Mouse (Mus musculus) frontal cortex, adult (tissue): Measurements from ENCODE around the gene Aldh18a1.

Experiments used
- ATAC-seq: cut with Nextera tagmentation; 2 replicates; pipeline ENCODE4 v1.9.2; 2017; ENCODE audit warnings: mild to moderate bottlenecking, moderate library complexity, mixed read lengths; ENCODE audit not compliant: low TSS enrichment

The Aldh18a1 gene

GRCm38 (mm10) chr19:40526367-40527014 lies 61.8 kb downstream of the Aldh18a1 start:
- ATAC-seq = peak; percentile 86

GRCm38 (mm10) chr19:40523431-40524005 lies 64.7 kb downstream of the Aldh18a1 start:
- no peak for ATAC-seq

GRCm38 (mm10) chr19:40520403-40520802 lies 67.9 kb downstream of the Aldh18a1 start:
- no peak for ATAC-seq

GRCm38 (mm10) chr19:40518706-40519105 lies 69.6 kb downstream of the Aldh18a1 start:
- ATAC-seq = no peak

GRCm38 (mm10) chr19:40515596-40515995 lies 72.7 kb downstream of the Aldh18a1 start:
- ATAC-seq = no peak

GRCm38 (mm10) chr19:40514376-40514775 lies 73.9 kb downstream of the Aldh18a1 start:
- no peak for ATAC-seq

- peak; percentile 87 for ATAC-seq
Observed at GRCm38 (mm10) chr19:40513632-40514078, 74.6 kb downstream of the Aldh18a1 start, which contains the start of gene Sorbs1. Gene Sorbs1 (minus strand): TSS chr19:40513779.

- peak; percentile 38 for ATAC-seq
Observed at GRCm38 (mm10) chr19:40512500-40513421, 75.5 kb downstream of the Aldh18a1 start.

GRCm38 (mm10) chr19:40511679-40512309 lies 76.5 kb downstream of the Aldh18a1 start:
- no peak for ATAC-seq

- no peak for ATAC-seq
Observed at GRCm38 (mm10) chr19:40511100-40511439, 77.2 kb downstream of the Aldh18a1 start.

GRCm38 (mm10) chr19:40510387-40511099 lies 77.7 kb downstream of the Aldh18a1 start:
- ATAC-seq = no peak

GRCm38 (mm10) chr19:40509274-40509673 lies 79.0 kb downstream of the Aldh18a1 start:
- no peak for ATAC-seq

GRCm38 (mm10) chr19:40508851-40509250 lies 79.4 kb downstream of the Aldh18a1 start:
- ATAC-seq = no peak

- no peak for ATAC-seq
Observed at GRCm38 (mm10) chr19:40506965-40507364, 81.3 kb downstream of the Aldh18a1 start.

GRCm38 (mm10) chr19:40504336-40504735 lies 83.9 kb downstream of the Aldh18a1 start:
- ATAC-seq = no peak
